Mouse (Mus musculus) CD4-positive, CD25-positive, alpha-beta regulatory T cell, adult 4 months (primary cell): ENCODE measurements around the gene Sacm1l. TPM values are rescaled to one million over a fixed set of nuclear protein-coding genes. Genes with fewer than 3 reads are reported as not detected.

ENCODE experiments used
- ATAC-seq: one replicate; pipeline ENCODE4 v1.8.0; 2017
- polyA plus RNA-seq, 2 experiments: library from polyadenylated mRNA; unstranded; fragments of 100-300 nt; shearing (Covaris generic); gene quantifications; one replicate each; pipeline ENCODE4 v1.2.1; 2017

Sacm1l gene
- polyA plus RNA-seq, 2 experiments from 2014 or later = 46.0 to 55.2 TPM

- ATAC-seq = no peak
Observed at GRCm38 (mm10) chr9:123589240-123589910, 59.8 kb downstream of the Sacm1l start.

GRCm38 (mm10) chr9:123595194-123595593, 65.6 kb downstream of the Sacm1l start:
- ATAC-seq = no peak

GRCm38 (mm10) chr9:123596910-123597309, 67.4 kb downstream of the Sacm1l start:
- no peak for ATAC-seq

- ATAC-seq = no peak
Observed at GRCm38 (mm10) chr9:123597376-123597775, 67.8 kb downstream of the Sacm1l start.

- ATAC-seq = no peak
Observed at GRCm38 (mm10) chr9:123601529-123601928, 72.0 kb downstream of the Sacm1l start.

GRCm38 (mm10) chr9:123620311-123621098, 90.9 kb downstream of the Sacm1l start:
- ATAC-seq = no peak

- no peak for ATAC-seq
Observed at GRCm38 (mm10) chr9:123624741-123625140, 95.2 kb downstream of the Sacm1l start.

GRCm38 (mm10) chr9:123625821-123626220, 96.3 kb downstream of the Sacm1l start:
- ATAC-seq = no peak

GRCm38 (mm10) chr9:123631666-123632065, 102.1 kb downstream of the Sacm1l start:
- no peak for ATAC-seq

- ATAC-seq = no peak
Observed at GRCm38 (mm10) chr9:123632281-123632680, 102.7 kb downstream of the Sacm1l start, which contains the start of gene Slc6a20b. TSS of gene Slc6a20b (minus strand) at chr9:123632565.

GRCm38 (mm10) chr9:123632993-123633392, 103.4 kb downstream of the Sacm1l start:
- ATAC-seq = no peak

GRCm38 (mm10) chr9:123636771-123637170, 107.2 kb downstream of the Sacm1l start:
- ATAC-seq = no peak

- ATAC-seq = no peak
Observed at GRCm38 (mm10) chr9:123638231-123638630, 108.7 kb downstream of the Sacm1l start.

- ATAC-seq = no peak
Observed at GRCm38 (mm10) chr9:123638668-123639089, 109.1 kb downstream of the Sacm1l start.

- no peak for ATAC-seq
Observed at GRCm38 (mm10) chr9:123640106-123640505, 110.5 kb downstream of the Sacm1l start.

Other genes starting within 250 kb of the Sacm1l start
- 1,000 to 10,000 TPM in 1 of 2 experiments, 100 to 1,000 TPM in 1; 704 to 1,559 TPM for gene Lars2, start 162.8 kb upstream of the Sacm1l start, polyA plus RNA-seq
- gene Limd1, start 51.1 kb upstream of the Sacm1l start, polyA plus RNA-seq = 10 to 100 TPM; 37.6 to 41.0 TPM
- 1 to 10 TPM in 1 of 2 experiments, under 1 TPM in 1; 0.34 to 1.8 TPM for gene Slc6a20b, start 102.8 kb downstream of the Sacm1l start, polyA plus RNA-seq
- gene Ccr9, start 148.7 kb downstream of the Sacm1l start, polyA plus RNA-seq = 10 to 100 TPM; 28.0 to 36.1 TPM
- not detected for gene Slc6a20a, start 149.1 kb downstream of the Sacm1l start, polyA plus RNA-seq
- gene Lztfl1, start 187.9 kb downstream of the Sacm1l start, polyA plus RNA-seq = 10 to 100 TPM; 42.1 to 48.2 TPM